Mouse (Mus musculus) MEL (cell line): ENCODE data around the gene Elof1.

ENCODE experiments used
- MAFK ChIP-seq: IDR thresholded peaks from 2 replicates; pipeline ENCODE4 v1.6.1; 2011; ENCODE audit warnings: low read depth, mild to moderate bottlenecking, low read length, improper control_type of control experiment, borderline replicate concordance
- RCOR1 ChIP-seq: IDR thresholded peaks from 2 replicates; pipeline ENCODE4 v1.6.1; 2012; ENCODE audit warnings: low read depth, mild to moderate bottlenecking, inconsistent platforms, low read length, improper control_type of control experiment
- SIN3A ChIP-seq: IDR thresholded peaks from 2 replicates; pipeline ENCODE4 v1.6.1; 2012; ENCODE audit warnings: low read length, improper control_type of control experiment, inconsistent platforms
- USF2 ChIP-seq, 2 experiments: IDR thresholded peaks; 2 replicates each; pipeline ENCODE4 v1.6.1; 2011 to 2012; ENCODE audit warnings: improper control_type of control experiment in 2 of 2, low read length in 2 of 2, borderline replicate concordance in 1 of 2, inconsistent platforms in 1 of 2, low read depth in 1 of 2, mild to moderate bottlenecking in 1 of 2; ENCODE audit not compliant: insufficient read depth in 1 of 2

DNA sequence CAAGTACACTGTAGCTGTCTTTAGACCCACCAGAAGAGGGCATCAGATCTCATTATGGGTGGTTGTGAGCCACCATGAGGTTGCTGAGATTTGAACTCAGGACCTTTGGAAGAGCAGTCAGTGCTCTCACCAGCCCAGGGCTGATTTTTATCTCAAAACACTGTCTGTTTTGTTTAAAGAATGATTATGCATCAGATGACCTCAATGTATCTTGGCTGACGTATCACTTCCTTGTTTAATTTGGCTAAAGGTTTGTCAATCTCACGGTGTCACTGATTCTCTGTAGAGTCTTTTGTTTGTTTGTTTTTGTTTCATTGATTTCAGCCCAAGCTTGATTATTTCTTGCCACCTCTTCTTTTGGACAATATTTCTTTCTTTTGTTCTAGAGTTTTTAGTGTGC is 34.0 kb upstream of the Elof1 start:
- TF ChIP-seq RCOR1 = peak; percentile 68
- TF ChIP-seq MAFK = no peak
- no peak for TF ChIP-seq SIN3A
- TF ChIP-seq USF2 (IDR thresholded peaks at IDR 0.05; ENCODE audit: borderline replicate concordance in 1 of 2, insufficient read depth in 1 of 2, low read depth in 1 of 2, low read length in 2 of 2) = no peak
